Mouse (Mus musculus) forebrain, embryonic 12.5 days (tissue): Measurements from ENCODE around the gene Fam120a. TPM values are rescaled to one million over a fixed set of nuclear protein-coding genes. Genes with fewer than 3 reads are reported as not detected.

ENCODE experiments used
- ATAC-seq: fragments of 200-750 bp; cut with Nextera tagmentation; 2 replicates; pipeline ENCODE4 v1.8.0; 2017; ENCODE audit warnings: moderate TSS enrichment; ENCODE audit not compliant: low FRiP score
- H3K27ac ChIP-seq: fragments of 300-500 bp; sonication (generic); 2 replicates; pipeline ENCODE4 v1.5.1; 2016; ENCODE audit warnings: mild to moderate bottlenecking
- H3K27me3 ChIP-seq: fragments of 300-500 bp; sonication (generic); 2 replicates; pipeline ENCODE4 v1.6.1; 2016; ENCODE audit warnings: mild to moderate bottlenecking
- H3K36me3 ChIP-seq: fragments of 300-500 bp; sonication (generic); replicated peaks from 2 replicates; pipeline ENCODE4 v1.6.1; 2016; ENCODE audit warnings: mild to moderate bottlenecking
- H3K4me1 ChIP-seq: fragments of 300-500 bp; sonication (generic); 2 replicates; pipeline ENCODE4 v1.6.1; 2016
- H3K4me2 ChIP-seq: fragments of 300-500 bp; sonication (generic); 2 replicates; pipeline ENCODE4 v1.6.1; 2016; ENCODE audit warnings: mild to moderate bottlenecking, moderate library complexity
- H3K4me3 ChIP-seq: fragments of 300-500 bp; sonication (generic); replicated peaks from 2 replicates; pipeline ENCODE4 v1.5.1; 2016; ENCODE audit warnings: mild to moderate bottlenecking
- H3K9ac ChIP-seq: fragments of 300-500 bp; sonication (generic); 2 replicates; pipeline ENCODE4 v1.6.1; 2016; ENCODE audit warnings: mild to moderate bottlenecking
- H3K9me3 ChIP-seq: fragments of 300-500 bp; sonication (generic); 2 replicates; pipeline ENCODE4 v1.6.1; 2016
- WGBS: fragments of 180-500 bp; shearing (Covaris S2); methylation state at CpG from one replicate; pipeline ENCODE4 v1.1.7; 2016; 5-methylcytosine and 5-hydroxymethylcytosine counted together
- polyA plus RNA-seq: library from polyadenylated mRNA; unstranded; fragments of >200 nt; fragmentation: Nextera tagmentation; extraction: Ambion mirVana; gene quantifications from 2 replicates; pipeline ENCODE4 v1.2.1, GENCODE M21; 2016

The Fam120a gene
- polyA plus RNA-seq, 1 experiment from 2014 or later = 18.5 TPM

GRCm38 (mm10) chr13:48858779-48859178 is 109.0 kb downstream of the Fam120a start:
- H3K27me3 ChIP-seq = no peaks in the 10 kb centered on the region
- 72% methylated on average over 4 of the region's 4 CpGs for WGBS
- peaks cover 54% of the 10 kb centered on the region for H3K4me1 ChIP-seq
- H3K27ac ChIP-seq = no peak overlapping the region
- H3K4me3 ChIP-seq = no peak overlapping the region
- H3K4me2 ChIP-seq = no peak overlapping the region
- ATAC-seq = no peak
- 0 out of 2 replicates have a peak, but pooled peaks cover 5% of the 10 kb centered on the region for H3K9me3 ChIP-seq
- H3K36me3 ChIP-seq = no peaks in the 10 kb centered on the region
- no peak overlapping the region for H3K9ac ChIP-seq

- H3K4me1 ChIP-seq = peaks cover 61% of the 10 kb centered on the region
- no peaks in the 10 kb centered on the region for H3K36me3 ChIP-seq
- H3K4me3 ChIP-seq = no peak overlapping the region
- 64% methylated on average over 6 of the region's 6 CpGs for WGBS
- H3K4me2 ChIP-seq = no peak overlapping the region
- no peaks in the 10 kb centered on the region for H3K27me3 ChIP-seq
- peak; percentile 30; the same call in 1 of the 2 replicates for ATAC-seq
- no peak overlapping the region for H3K9ac ChIP-seq
- H3K27ac ChIP-seq = 0 out of 2 replicates have a peak overlapping the region, but pooled peaks have one; percentile 1
- H3K9me3 ChIP-seq = 0 out of 2 replicates have a peak, but pooled peaks cover 5% of the 10 kb centered on the region
Observed at GRCm38 (mm10) chr13:48858054-48858453, 109.8 kb downstream of the Fam120a start.

- ATAC-seq = no peak
- H3K9ac ChIP-seq = no peak overlapping the region
- no peak overlapping the region for H3K4me3 ChIP-seq
- peaks cover 65% of the 10 kb centered on the region for H3K4me1 ChIP-seq
- H3K27ac ChIP-seq = peak overlapping the region; percentile 43; the same call in 1 of the 2 replicates
- WGBS = 42% methylated on average over 7 of the region's 7 CpGs
- no peaks in the 10 kb centered on the region for H3K27me3 ChIP-seq
- H3K4me2 ChIP-seq = no peak overlapping the region
- H3K36me3 ChIP-seq = no peaks in the 10 kb centered on the region
- H3K9me3 ChIP-seq = 0 out of 2 replicates have a peak, but pooled peaks cover 5% of the 10 kb centered on the region
Observed at GRCm38 (mm10) chr13:48857246-48857932, 110.4 kb downstream of the Fam120a start.

GRCm38 (mm10) chr13:48853947-48854346 is 113.9 kb downstream of the Fam120a start:
- H3K9me3 ChIP-seq = no peaks in the 10 kb centered on the region
- WGBS = 62% methylated on average over 3 of the region's 3 CpGs
- no peak overlapping the region for H3K9ac ChIP-seq
- no peak overlapping the region for H3K27ac ChIP-seq
- H3K27me3 ChIP-seq = no peaks in the 10 kb centered on the region
- peaks cover 82% of the 10 kb centered on the region for H3K4me1 ChIP-seq
- no peak overlapping the region for H3K4me2 ChIP-seq
- ATAC-seq = no peak
- no peak overlapping the region for H3K4me3 ChIP-seq
- H3K36me3 ChIP-seq = no peaks in the 10 kb centered on the region

- no peaks in the 10 kb centered on the region for H3K9me3 ChIP-seq
- H3K9ac ChIP-seq = no peak overlapping the region
- no peak overlapping the region for H3K4me3 ChIP-seq
- no peaks in the 10 kb centered on the region for H3K27me3 ChIP-seq
- 0 out of 2 replicates have a peak, but pooled peaks cover under 1% of the 10 kb centered on the region for H3K36me3 ChIP-seq
- H3K27ac ChIP-seq = no peak overlapping the region
- WGBS = 7% methylated on average over 2 of the region's 2 CpGs
- ATAC-seq = no peak
- no peak overlapping the region for H3K4me2 ChIP-seq
- peaks cover 79% of the 10 kb centered on the region for H3K4me1 ChIP-seq
Observed at GRCm38 (mm10) chr13:48853475-48853874, 114.3 kb downstream of the Fam120a start.

DNA sequence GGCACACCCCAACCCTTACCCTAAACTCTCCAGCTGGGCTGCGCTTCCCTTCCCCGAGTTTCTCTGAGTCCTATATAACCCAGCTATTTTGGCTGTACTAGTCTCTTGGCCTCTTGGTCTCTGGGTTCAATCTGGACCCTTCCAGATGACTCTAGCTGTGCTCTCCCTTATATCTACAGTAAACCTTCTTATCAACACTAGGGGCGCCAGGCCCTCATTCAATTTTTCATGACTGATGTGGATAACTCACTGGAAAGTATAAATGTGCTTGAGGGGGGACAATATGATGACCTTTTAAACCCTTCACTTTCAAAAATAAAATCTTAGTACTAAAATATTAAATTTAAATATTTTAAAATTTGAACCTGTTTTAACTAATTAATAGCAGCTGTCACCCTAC is 115.0 kb downstream of the Fam120a start:
- WGBS = 76% methylated on average over 3 of the region's 3 CpGs
- Histone ChIP-seq H3K9ac (no peak overlapping the region), H3K27ac (no peak overlapping the region), H3K4me2 (no peak overlapping the region), H3K36me3 (peaks cover 5% of the 10 kb centered on the region; the same call in 1 of the 2 replicates), H3K4me3 (no peak overlapping the region), H3K9me3 (no peaks in the 10 kb centered on the region), H3K27me3 (no peaks in the 10 kb centered on the region), H3K4me1 (peaks cover 73% of the 10 kb centered on the region)
- no peak for ATAC-seq

- peaks cover 62% of the 10 kb centered on the region for H3K4me1 ChIP-seq
- no peak overlapping the region for H3K9ac ChIP-seq
- H3K4me3 ChIP-seq = no peak overlapping the region
- H3K27me3 ChIP-seq = no peaks in the 10 kb centered on the region
- H3K27ac ChIP-seq = no peak overlapping the region
- H3K9me3 ChIP-seq = no peaks in the 10 kb centered on the region
- peaks cover 5% of the 10 kb centered on the region; the same call in 1 of the 2 replicates for H3K36me3 ChIP-seq
- ATAC-seq = no peak
- WGBS = 87% methylated on average over 5 of the region's 5 CpGs
- no peak overlapping the region for H3K4me2 ChIP-seq
Observed at GRCm38 (mm10) chr13:48851719-48852118, 116.1 kb downstream of the Fam120a start.

GRCm38 (mm10) chr13:48850771-48851170 is 117.0 kb downstream of the Fam120a start:
- peaks cover 5% of the 10 kb centered on the region; the same call in 1 of the 2 replicates for H3K36me3 ChIP-seq
- no peaks in the 10 kb centered on the region for H3K9me3 ChIP-seq
- H3K4me3 ChIP-seq = no peak overlapping the region
- H3K4me2 ChIP-seq = no peak overlapping the region
- H3K4me1 ChIP-seq = peaks cover 55% of the 10 kb centered on the region
- no peaks in the 10 kb centered on the region for H3K27me3 ChIP-seq
- WGBS = 82% methylated on average over 8 of the region's 8 CpGs
- no peak overlapping the region for H3K9ac ChIP-seq
- ATAC-seq = no peak
- peak overlapping the region; percentile 22; the same call in 1 of the 2 replicates for H3K27ac ChIP-seq

DNA sequence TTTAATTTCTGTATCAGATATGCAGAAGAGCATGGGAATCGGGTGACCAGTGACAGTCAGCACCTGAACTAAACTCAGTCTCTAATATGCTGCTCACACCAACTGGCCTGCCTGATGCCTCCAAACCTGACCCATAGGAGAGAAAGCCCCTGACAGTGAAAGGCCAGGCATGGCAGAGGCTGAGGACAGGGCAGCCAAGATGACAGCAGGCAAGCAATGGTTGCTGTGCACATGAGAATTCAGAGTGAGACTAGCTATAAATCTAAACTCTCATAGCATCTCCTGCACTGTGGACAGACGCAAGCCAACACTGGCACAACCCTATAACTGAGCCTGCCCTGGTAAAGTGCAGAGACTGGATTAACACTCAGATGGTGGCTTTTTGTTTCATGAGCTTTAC is 117.5 kb downstream of the Fam120a start:
- H3K9ac ChIP-seq = no peak overlapping the region

DNA sequence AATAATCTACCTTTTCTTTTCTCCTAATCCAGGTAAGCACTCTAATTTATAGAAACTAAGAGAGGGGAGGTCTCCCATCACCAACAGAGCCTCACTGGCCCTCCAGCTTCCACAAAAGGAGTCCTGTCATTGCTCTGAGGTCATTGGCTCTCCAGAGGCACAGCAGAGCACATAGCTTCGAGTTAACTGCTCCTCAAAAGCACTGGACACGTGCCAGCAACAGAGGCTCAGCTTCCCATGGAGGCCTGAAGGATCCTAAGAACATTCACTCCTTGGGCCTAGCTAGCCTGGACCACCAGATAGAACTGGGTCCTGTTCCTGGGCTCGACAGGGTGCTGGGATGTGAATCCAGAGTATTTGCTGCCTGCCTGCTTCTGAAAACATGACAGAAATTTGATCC is 118.7 kb downstream of the Fam120a start:
- Histone ChIP-seq H3K4me1 (peaks cover 42% of the 10 kb centered on the region), H3K36me3 (peaks cover 5% of the 10 kb centered on the region; the same call in 1 of the 2 replicates), H3K9ac (no peak overlapping the region; the same call in 1 of the 2 replicates), H3K9me3 (no peaks in the 10 kb centered on the region), H3K27ac (peak overlapping the region; percentile 27; the same call in 1 of the 2 replicates), H3K4me3 (no peak overlapping the region), H3K27me3 (no peaks in the 10 kb centered on the region), H3K4me2 (no peak overlapping the region)
- no peak for ATAC-seq
- WGBS = 44% methylated on average over 3 of the region's 3 CpGs

More for the DNA sequence above, 117.5 kb downstream of the Fam120a start:
- WGBS = 93% methylated on average over 2 of the region's 2 CpGs
- peaks cover 5% of the 10 kb centered on the region; the same call in 1 of the 2 replicates for H3K36me3 ChIP-seq
- no peak for ATAC-seq
- H3K4me3 ChIP-seq = no peak overlapping the region
- no peak overlapping the region for H3K4me2 ChIP-seq
- no peaks in the 10 kb centered on the region for H3K27me3 ChIP-seq
- no peaks in the 10 kb centered on the region for H3K9me3 ChIP-seq
- peaks cover 54% of the 10 kb centered on the region for H3K4me1 ChIP-seq
- peak overlapping the region; percentile 22; the same call in 1 of the 2 replicates for H3K27ac ChIP-seq

GRCm38 (mm10) chr13:48845308-48845707 is 122.5 kb downstream of the Fam120a start:
- Histone ChIP-seq H3K36me3 (peaks cover 10% of the 10 kb centered on the region), H3K27ac (no peak overlapping the region), H3K9ac (no peak overlapping the region), H3K4me1 (peaks cover 14% of the 10 kb centered on the region; the same call in 1 of the 2 replicates), H3K4me3 (no peak overlapping the region), H3K27me3 (no peaks in the 10 kb centered on the region), H3K4me2 (no peak overlapping the region), H3K9me3 (no peaks in the 10 kb centered on the region)
- 76% methylated on average over 4 of the region's 4 CpGs for WGBS
- ATAC-seq = no peak

GRCm38 (mm10) chr13:48843530-48843929 is 124.3 kb downstream of the Fam120a start:
- no peak overlapping the region for H3K9ac ChIP-seq
- no peaks in the 10 kb centered on the region for H3K27me3 ChIP-seq
- peaks cover 11% of the 10 kb centered on the region for H3K36me3 ChIP-seq
- no peak overlapping the region for H3K4me3 ChIP-seq
- H3K4me2 ChIP-seq = no peak overlapping the region
- ATAC-seq = no peak
- 74% methylated on average over 1 of the region's 1 CpGs for WGBS
- no peaks in the 10 kb centered on the region for H3K9me3 ChIP-seq
- H3K4me1 ChIP-seq = peaks cover 8% of the 10 kb centered on the region; the same call in 1 of the 2 replicates
- no peak overlapping the region for H3K27ac ChIP-seq
